Mouse (Mus musculus): Measurements from ENCODE around the gene Herpud1.

DNA sequence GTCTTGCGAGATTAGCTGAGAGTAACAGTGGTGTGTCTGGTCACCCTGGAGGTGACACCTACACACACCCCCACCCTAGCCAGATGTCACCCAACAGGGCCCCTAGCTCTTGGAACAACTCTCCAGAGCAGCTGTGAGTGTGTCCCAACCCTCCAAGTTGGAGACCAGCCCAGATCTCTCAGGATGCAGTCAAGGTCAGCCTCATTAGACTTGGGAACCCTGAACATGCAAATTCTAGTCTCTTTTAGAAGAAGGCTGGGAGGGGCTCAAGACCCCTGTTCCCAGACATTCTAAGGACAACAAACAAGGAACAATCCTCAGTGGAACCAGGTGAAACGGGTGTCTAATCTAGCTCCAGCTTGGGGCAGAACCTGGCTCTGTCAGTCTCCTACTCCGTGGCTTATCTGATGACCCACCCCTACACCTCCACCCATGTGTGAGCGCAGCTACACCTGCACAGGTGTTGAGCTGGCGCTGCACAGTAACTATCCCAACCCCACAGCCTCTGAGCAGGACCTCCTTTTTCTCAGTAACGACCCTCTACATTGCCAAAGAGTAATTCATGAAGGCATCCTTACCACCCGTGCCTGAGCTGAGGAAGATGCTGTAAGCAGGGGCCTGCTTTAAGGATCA is 23.5 kb upstream of the Herpud1 start:
- no peak for TF ChIP-seq CTCF (conservative IDR thresholded peaks at IDR 0.05; ENCODE audit: insufficient read depth, insufficient read length, low read depth, low read length)
- no peak for TF ChIP-seq POLR2A (IDR thresholded peaks at IDR 0.05; ENCODE audit: low read depth, low read length)
